Mouse (Mus musculus): ENCODE measurements around the gene Tmem38a.

Gene Tmem38a

GRCm38 (mm10) chr8:72571611-72572473 lies at the start of gene Tmem38a:
Gene Tmem38a (plus strand): TSS chr8:72572055.
- DNase-seq (ENCODE audit: low spot score in 2 of 2): peak; percentile 74 to 76

GRCm38 (mm10) chr8:72532103-72532502 lies 39.8 kb upstream of the Tmem38a start:
- DNase-seq (ENCODE audit: low spot score in 2 of 2): no peak

GRCm38 (mm10) chr8:72534888-72535287 lies 37.0 kb upstream of the Tmem38a start:
- DNase-seq (ENCODE audit: low spot score in 2 of 2): no peak

GRCm38 (mm10) chr8:72539234-72539633 lies 32.6 kb upstream of the Tmem38a start:
- DNase-seq (ENCODE audit: low spot score in 2 of 2): no peak

GRCm38 (mm10) chr8:72547122-72547801 lies 24.6 kb upstream of the Tmem38a start:
- peak in 1 of 2 experiments; percentile 6 for DNase-seq (ENCODE audit: low spot score in 2 of 2)

GRCm38 (mm10) chr8:72547802-72548643 lies 23.8 kb upstream of the Tmem38a start, which contains the start of gene Med26:
Gene Med26 (minus strand): TSS chr8:72548270.
- peak; percentile 94 to 98 for DNase-seq (ENCODE audit: low spot score in 2 of 2)

- DNase-seq (ENCODE audit: low spot score in 2 of 2): peak in 1 of 2 experiments; percentile 16
These were observed 23.1 kb upstream of the Tmem38a start for GRCm38 (mm10) chr8:72548644-72549313.

GRCm38 (mm10) chr8:72549314-72549892 lies 22.5 kb upstream of the Tmem38a start:
- DNase-seq (ENCODE audit: low spot score in 2 of 2): peak; percentile 47 to 56

- DNase-seq (ENCODE audit: low spot score in 2 of 2): no peak
These were observed 16.1 kb upstream of the Tmem38a start for GRCm38 (mm10) chr8:72555770-72556169.

- DNase-seq (ENCODE audit: low spot score in 2 of 2): no peak
These were observed 10.7 kb upstream of the Tmem38a start for GRCm38 (mm10) chr8:72561111-72561689.

GRCm38 (mm10) chr8:72565970-72566369 lies 5.9 kb upstream of the Tmem38a start:
- no peak for DNase-seq (ENCODE audit: low spot score in 2 of 2)

GRCm38 (mm10) chr8:72570633-72571610 lies 933 bp upstream of the Tmem38a start, which contains the start of gene Smim7:
Gene Smim7 (minus strand): TSS chr8:72571088.
- peak; percentile 98 for DNase-seq (ENCODE audit: low spot score in 2 of 2)

- no peak for DNase-seq (ENCODE audit: low spot score in 2 of 2)
These were observed 652 bp downstream of the Tmem38a start for GRCm38 (mm10) chr8:72572507-72572906.

- DNase-seq (ENCODE audit: low spot score in 2 of 2): no peak
These were observed 1.6 kb downstream of the Tmem38a start for GRCm38 (mm10) chr8:72573450-72573849.

GRCm38 (mm10) chr8:72575915-72576314 lies 4.1 kb downstream of the Tmem38a start:
- no peak for DNase-seq (ENCODE audit: low spot score in 2 of 2)

- no peak for DNase-seq (ENCODE audit: low spot score in 2 of 2)
These were observed 5.4 kb downstream of the Tmem38a start for GRCm38 (mm10) chr8:72577266-72577665.

GRCm38 (mm10) chr8:72577941-72578340 lies 6.1 kb downstream of the Tmem38a start:
- no peak for DNase-seq (ENCODE audit: low spot score in 2 of 2)

- DNase-seq (ENCODE audit: low spot score in 2 of 2): no peak
These were observed 7.5 kb downstream of the Tmem38a start for GRCm38 (mm10) chr8:72579374-72579773.

Data from urinary bladder, postnatal 36 days (tissue).